8 mouse cellular contexts compared by ENCODE assay signal in the genomic region with DNA sequence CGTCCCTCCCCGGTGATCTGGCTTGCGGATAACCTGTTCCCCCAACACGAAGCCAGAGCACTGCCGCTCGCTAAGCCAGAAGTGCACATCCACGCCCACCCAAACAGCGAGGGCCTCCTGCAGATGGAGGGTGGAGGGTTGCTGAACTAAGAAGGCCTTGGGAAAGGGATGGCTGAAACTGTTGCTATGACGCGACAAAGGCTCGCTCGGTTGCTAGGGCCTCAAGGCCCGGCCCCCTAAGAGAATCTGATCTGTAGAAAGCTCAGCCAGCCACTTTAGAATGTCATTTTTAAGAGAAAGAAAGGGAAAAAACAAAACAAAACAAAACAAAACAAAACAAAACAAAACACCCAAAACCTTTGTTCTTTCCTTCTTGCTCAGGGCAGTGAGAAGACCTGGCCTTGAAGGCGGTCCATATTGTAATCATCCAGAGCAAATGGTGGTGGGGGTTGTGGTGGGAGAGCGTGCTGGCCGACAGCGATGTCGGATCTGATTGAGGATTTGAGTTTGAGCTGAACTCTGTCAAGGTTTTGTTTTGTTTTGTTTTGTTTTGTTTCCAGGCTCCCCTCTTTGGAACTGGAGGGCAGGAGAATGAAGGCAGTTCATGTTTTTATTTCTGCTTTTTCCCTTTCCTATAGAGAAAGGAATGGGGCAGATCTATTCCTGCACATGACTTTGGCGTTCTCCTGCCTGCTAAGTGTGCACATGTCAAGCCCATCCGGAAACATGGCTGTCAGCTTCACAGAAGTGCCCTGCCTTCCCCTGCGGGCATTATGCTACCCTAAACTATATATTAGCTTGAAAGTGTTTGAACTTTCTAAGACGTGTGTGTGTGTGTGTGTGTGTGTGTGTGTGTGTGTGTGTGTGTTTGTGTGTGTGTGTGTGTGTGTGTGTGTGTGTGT. TPM values are rescaled to one million over a fixed set of nuclear protein-coding genes. Genes with fewer than 3 reads are reported as not detected.
DNase-seq lines count a peak whose midpoint lies in the region; ATAC-seq and TF ChIP-seq lines count a peak whose summit lies in the region.

Ccdc81 (minus strand) TSS at position 188 of the 902 bp plus-strand sequence.

- peak within 1 kb of the TSS; percentile 46 for H3K4me2 ChIP-seq in forebrain, embryonic 13.5 days

- 26% methylated on average over 22 of the region's 22 CpGs for WGBS in forebrain, embryonic 13.5 days

- H3K4me1 ChIP-seq in E14TG2a.4 (replicated peaks; ENCODE audit: low read depth, low read length), result peaks cover 33% of the 10 kb centered on the region
- H3K4me1 ChIP-seq in forebrain, embryonic 13.5 days, result peaks cover 9% of the 10 kb centered on the region

- H3K9ac ChIP-seq in forebrain, embryonic 13.5 days, result peak within 1 kb of the TSS; percentile 23; the same call in 1 of the 2 replicates

- no peak for TF ChIP-seq CTCF in E14TG2a.4 (conservative IDR thresholded peaks at IDR 0.05; ENCODE audit: low read length)

- ATAC-seq in forebrain, embryonic 13.5 days, result peak; percentile 81
- 0 out of 2 replicates have a peak, but pooled peaks have one; percentile 11 for ATAC-seq in megakaryocyte progenitor cell, adult 5-6 weeks (replicated peaks; ENCODE audit: poor library complexity)

- no peak within 1 kb of the TSS for H3K27ac ChIP-seq in forebrain, embryonic 13.5 days

- no peaks in the 10 kb centered on the region for H3K9me3 ChIP-seq in E14TG2a.4 (ENCODE audit: low read length)
- H3K9me3 ChIP-seq in forebrain, embryonic 13.5 days (replicated peaks), result no peaks in the 10 kb centered on the region

- H3K27me3 ChIP-seq in E14TG2a.4 (ENCODE audit: insufficient read depth, low read length), result no peaks in the 10 kb centered on the region; the same call in 1 of the 2 replicates
- H3K27me3 ChIP-seq in forebrain, embryonic 13.5 days, result no peaks in the 10 kb centered on the region

- no peaks in the 10 kb centered on the region for H3K36me3 ChIP-seq in E14TG2a.4 (ENCODE audit: insufficient read depth, low read length)
- no peaks in the 10 kb centered on the region for H3K36me3 ChIP-seq in forebrain, embryonic 13.5 days (ENCODE audit: poor library complexity, severe bottlenecking)

- DNase-seq in adrenal gland, postnatal 10 days, result peak; percentile 20
- DNase-seq in adrenal gland, postnatal 4 days (ENCODE audit: low spot score in 2 of 2), result no peak
- DNase-seq in layer of hippocampus, postnatal 10 days (ENCODE audit: low spot score in 2 of 2), result no peak
- no peak for DNase-seq in urinary bladder, postnatal 25 days (ENCODE audit: low spot score)
- DNase-seq in layer of hippocampus, postnatal 25 days (ENCODE audit: extremely low spot score in 1 of 2, low spot score in 1 of 2), result no peak

- H3K4me3 ChIP-seq in E14TG2a.4 (replicated peaks; ENCODE audit: low read length), result peak within 1 kb of the TSS; percentile 37; the same call in 1 of the 2 replicates
- H3K4me3 ChIP-seq in forebrain, embryonic 13.5 days, result no peak within 1 kb of the TSS

RNA-seq across cellular contexts. Expression of gene Ccdc81, which starts in this region (rescaled TPM):
- total RNA-seq in adrenal gland, postnatal 10 days (2021), result under 1 TPM in 1 of 2 experiments, not detected in 1; 0.21 TPM
- total RNA-seq in adrenal gland, postnatal 4 days (2021), result under 1 TPM; 0.25 to 0.28 TPM
- 0.19 and 0.40 TPM in 2 replicates for polyA plus RNA-seq in forebrain, embryonic 13.5 days (2015; fragmentation: Nextera tagmentation; extraction: Ambion mirVana)
- total RNA-seq in megakaryocyte progenitor cell, adult 5-6 weeks (2015), result not detected in 2 replicates
- total RNA-seq in megakaryocyte progenitor cell, adult 5-6 weeks (2017), result not detected in 2 replicates
- total RNA-seq in layer of hippocampus, postnatal 10 days (2021), result 1 to 10 TPM in 1 of 2 experiments, under 1 TPM in 1; 0.80 to 1.1 TPM
- total RNA-seq in layer of hippocampus, postnatal 25 days (2021), result under 1 TPM; 0.42 to 0.52 TPM

Comparison
In these comparisons a context has a peak if more than half of its experiments do, and no peak if none do; other contexts are left out.
1. Peak in DNase-seq in adrenal gland, postnatal 10 days; RNA of the gene not detected or under 1 TPM.
2. Peak in ATAC-seq, H3K9ac ChIP-seq and H3K4me2 ChIP-seq in forebrain, embryonic 13.5 days; RNA of the gene not detected or under 1 TPM.
3. Peak in ATAC-seq in megakaryocyte progenitor cell, adult 5-6 weeks; RNA of the gene not detected or under 1 TPM.